Mouse (Mus musculus) regulatory T cell (primary cell): ENCODE results near the gene Tmem220.
"Not testable (repeated sequence)": the region's sequence is repeated elsewhere in the genome, so short reads cannot be mapped to it uniquely, and the experiment has no call there.

Experiments used
- in situ Hi-C: fragments of 300-600 bp; cut with MboI, MseI; formaldehyde crosslinking; loops from one replicate; pipeline ENCODE4 v1.15.1; 2025; ENCODE audit warnings: high pct_unique_total_duplicates

Gene Tmem220

DNA sequence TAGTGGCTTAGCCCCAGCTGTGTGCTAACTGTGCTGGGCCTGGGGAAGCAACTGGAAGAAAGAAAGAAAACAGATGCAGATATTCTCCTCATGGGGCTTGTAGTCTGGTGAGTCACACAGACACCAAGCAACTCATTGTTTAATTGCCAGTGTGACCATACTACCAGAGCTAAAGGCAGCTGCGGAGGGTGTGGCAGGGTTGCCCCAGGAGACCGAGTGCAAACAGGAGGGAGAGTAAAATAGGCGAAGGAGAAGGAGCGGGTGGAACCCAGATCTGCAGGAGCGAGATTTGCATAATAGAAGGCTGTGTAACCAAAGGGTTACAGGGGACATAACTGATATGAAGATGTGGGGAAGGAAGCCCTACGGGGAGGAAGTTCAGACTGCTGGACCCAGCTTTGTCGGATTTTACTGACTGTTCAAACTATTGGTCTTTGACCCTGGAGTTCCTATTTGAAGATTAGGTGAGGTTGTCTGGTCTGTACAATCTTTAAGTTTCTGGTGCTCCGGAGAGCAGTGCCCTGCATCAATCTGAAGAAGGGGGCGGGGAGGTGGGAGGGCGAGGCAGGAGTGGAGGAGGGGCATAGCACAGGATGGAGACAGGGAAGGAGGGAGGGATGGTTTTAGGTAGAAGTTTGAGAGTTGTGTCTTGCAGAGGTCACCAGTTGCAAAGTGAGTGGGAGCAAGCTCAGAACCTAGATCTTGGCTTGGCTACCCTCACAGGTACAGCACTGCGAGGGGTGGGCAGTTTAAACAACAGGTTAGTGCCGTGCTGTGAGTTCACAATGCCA is 7.0 kb upstream of the Tmem220 start:
- in situ Hi-C loops: loop anchor here (10.0 kb wide), 1 partner anchor 113 kb away; no protein-coding TSS in a partner anchor

- in situ Hi-C loops: loop anchor here (10.0 kb wide), 1 partner anchor 115 kb away; no protein-coding TSS in a partner anchor
Measured at GRCm38 (mm10) chr11:67019711-67020475, 5.1 kb upstream of the Tmem220 start.

DNA sequence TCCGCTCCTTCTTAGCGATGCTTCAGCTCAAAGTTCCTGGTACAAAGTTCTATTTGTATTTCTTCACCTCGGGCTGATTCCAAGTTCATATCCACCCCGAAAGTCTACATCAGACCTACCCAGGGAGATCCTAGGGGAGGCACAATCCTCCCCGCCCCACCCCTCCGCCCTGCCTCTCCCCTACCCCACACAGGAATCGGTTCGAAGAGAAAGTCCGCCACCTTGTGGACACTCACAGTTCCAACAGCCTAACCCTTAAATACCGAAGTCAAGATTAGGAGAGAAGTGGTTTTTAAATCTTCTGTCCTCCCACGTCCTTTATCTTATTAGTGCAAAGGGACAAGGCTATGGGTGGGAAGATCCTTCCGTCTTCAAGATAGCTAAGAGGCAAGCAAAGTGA is 4.0 kb upstream of the Tmem220 start:
- in situ Hi-C loops: no loop called here

GRCm38 (mm10) chr11:67022354-67023115 is 2.4 kb upstream of the Tmem220 start:
- in situ Hi-C loops: no loop called here

- in situ Hi-C loops: not testable (repeated sequence)
Measured at GRCm38 (mm10) chr11:67023191-67023590, 1.8 kb upstream of the Tmem220 start.

DNA sequence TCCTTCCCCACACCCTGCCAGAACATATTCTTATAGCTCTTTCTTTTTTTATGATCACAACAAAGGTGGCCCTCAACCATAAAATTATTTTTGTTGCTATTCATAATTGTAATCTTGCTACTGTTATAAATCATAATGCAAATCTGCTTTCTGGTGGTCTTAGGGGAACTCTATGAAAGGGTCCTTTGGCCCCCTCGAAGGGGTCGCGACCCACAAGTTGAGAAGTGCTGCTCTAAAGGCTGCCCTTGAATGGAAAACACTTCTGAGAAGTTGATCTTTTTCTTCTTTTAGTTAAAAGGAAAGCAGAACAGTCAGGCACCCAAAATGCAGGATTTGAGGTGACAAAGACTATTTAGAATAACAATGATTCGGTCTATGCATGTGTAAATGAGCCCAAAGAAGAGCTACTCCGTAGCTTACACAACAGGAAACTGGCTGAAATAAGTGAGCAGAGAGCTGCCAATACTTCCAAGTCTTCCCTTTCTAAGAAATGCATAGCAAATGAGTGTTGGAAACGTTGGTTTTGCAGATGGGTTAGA is 1.1 kb upstream of the Tmem220 start:
- in situ Hi-C loops: no loop called here

DNA sequence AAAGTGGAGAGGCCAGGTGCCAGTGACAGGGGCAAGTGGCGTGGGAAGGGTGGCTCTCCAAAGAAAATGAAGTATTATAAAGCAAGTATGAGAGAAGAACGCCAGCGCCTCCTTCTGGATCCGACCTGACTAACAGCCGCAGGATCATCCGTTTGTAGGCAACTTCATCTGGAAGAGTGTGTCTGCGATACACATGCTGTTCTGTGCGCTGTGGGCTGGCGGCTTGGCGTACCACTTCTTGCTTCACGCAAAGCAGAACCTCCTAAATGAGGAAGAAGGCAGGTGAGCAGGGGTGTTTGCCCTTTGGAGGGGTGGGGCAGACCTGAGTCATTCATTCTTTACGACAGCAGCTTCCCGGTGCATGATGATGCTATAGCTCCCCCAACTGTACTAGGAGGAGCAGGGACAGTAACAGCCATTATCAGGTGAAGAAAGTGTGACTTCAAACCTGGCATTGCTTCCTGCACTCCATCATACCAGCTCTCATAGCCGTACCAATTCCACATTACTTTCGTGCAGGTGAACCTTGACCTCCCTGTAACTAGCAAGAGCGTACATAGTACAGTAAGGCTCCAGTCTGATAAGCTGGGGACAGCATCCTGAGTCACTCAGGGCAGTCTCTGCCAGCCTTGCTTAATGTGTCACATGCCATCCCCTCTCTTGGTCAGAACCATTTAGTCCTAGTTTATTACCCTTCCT is 6.1 kb downstream of the Tmem220 start:
- in situ Hi-C loops: loop anchor here (25.0 kb wide), 1 partner anchor 1219 kb away; the partner anchor contains the start of gene Zkscan6

DNA sequence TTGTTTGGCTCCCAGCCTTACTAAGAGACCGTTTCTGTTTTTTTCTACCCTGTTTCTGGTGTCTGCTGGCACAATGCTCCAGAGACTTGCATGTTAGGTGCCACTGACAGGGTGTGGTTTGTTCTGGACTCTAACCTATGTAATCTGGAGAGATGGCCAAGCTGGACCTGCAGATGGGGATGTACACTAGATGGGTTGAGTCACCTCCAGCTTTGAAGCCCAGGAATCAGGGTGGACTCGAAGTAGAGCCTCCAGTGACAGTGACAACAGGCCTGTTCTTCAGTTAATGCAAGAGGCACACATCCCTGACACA is 6.6 kb downstream of the Tmem220 start:
- in situ Hi-C loops: loop anchor here (25.0 kb wide), 1 partner anchor 1219 kb away; the partner anchor contains the start of gene Zkscan6

DNA sequence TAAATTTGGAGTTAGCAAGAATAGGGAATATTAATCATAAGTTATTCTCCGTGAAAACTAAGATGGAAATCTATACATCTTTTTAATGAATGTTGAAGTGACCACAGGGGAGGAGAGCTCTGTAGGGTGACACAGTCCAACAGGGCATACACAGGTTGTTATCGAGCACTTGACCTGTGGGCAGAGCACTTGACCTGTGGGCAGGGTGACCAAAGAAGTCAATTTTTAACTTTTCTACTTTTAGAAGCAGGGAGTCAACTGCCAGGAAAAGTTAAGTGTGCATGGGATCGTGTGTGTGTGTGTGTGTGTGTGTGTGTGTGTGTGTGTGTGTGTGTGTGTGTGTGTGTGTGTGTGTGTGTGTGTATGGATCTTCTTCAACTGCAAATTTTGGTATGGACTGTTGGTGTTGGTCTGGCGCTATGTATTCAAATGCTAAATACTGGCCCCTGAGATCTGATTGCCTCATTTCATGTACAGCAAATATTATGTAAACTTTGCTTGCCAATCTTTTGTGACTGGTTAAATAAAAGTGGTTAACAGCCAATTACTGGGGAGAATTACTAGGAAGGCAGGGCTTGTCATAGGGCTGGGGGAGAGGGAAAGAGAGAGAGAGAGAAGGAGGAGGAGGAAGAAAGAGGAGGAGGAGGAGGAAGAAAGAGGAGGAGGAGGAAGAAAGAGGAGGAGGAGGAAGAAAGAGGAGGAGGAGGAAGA is 10.0 kb downstream of the Tmem220 start:
- in situ Hi-C loops: loop anchor here (25.0 kb wide), 1 partner anchor 1223 kb away; the partner anchor contains the start of gene Zkscan6

GRCm38 (mm10) chr11:67036229-67036628 is 11.3 kb downstream of the Tmem220 start:
- in situ Hi-C loops: loop anchor here (25.0 kb wide), 1 partner anchor 1224 kb away; the partner anchor contains the start of gene Zkscan6

DNA sequence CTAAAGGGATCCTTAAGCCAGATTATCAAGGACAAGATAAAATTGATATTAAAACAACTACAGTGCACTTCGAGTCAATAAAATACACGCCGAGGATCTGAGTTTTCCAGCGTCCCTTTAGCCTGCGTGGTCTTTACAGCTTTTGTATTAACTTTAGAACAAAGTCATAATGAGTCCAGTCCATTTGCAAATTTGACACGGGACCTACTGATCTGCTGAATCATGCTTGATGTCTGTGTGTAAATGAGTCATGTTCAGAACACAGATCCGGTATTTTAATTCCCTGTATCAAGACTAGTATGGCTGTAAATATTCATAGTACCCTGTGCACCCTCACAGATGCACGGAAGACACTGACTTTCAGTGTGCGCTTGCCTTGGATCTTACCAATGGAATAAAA is 11.9 kb downstream of the Tmem220 start:
- in situ Hi-C loops: loop anchor here (25.0 kb wide), 1 partner anchor 1225 kb away; the partner anchor contains the start of gene Zkscan6

DNA sequence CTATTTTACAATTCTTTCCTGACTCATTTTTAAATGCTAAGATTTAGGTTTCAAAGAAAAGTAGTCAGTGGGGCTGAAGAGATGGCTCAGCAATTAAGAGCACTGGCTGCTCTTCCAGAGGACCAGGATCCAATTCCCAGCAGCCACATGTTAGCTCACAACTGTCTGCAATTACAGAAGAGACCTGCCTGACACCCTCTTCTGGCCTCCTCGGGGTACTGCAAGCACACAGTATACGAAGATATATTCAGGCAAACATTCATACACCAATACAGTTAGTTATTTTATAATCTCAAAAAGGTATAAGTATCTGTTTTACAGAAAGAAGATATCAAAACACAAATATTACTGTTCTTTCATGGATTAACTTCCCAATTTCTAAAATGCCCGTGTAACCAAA is 14.8 kb downstream of the Tmem220 start:
- in situ Hi-C loops: loop anchor here (25.0 kb wide), 1 partner anchor 1227 kb away; the partner anchor contains the start of gene Zkscan6

- in situ Hi-C loops: loop anchor here (25.0 kb wide), 1 partner anchor 1228 kb away; the partner anchor contains the start of gene Zkscan6
Measured at GRCm38 (mm10) chr11:67040483-67040882, 15.5 kb downstream of the Tmem220 start.

DNA sequence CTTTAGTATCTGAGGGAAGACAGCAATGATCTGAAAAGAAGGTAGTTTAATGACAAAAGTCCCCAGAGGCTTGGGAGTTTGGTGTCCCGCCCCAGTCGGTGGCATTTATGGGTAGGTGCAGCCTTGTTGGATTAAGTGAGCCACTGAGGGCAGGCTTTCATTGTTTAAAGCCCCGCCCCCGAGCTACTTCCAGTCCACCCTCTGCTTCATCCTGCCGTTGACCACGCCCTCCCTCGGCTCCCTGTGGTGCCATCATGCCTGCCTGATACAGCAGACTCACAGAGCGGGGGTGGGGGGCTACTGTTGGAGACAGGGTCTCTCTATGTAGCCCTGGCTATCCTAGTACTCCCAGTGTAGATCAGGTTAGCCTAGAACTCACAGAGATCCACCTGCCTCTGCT is 18.1 kb downstream of the Tmem220 start:
- in situ Hi-C loops: loop anchor here (25.0 kb wide), 1 partner anchor 1231 kb away; the partner anchor contains the start of gene Zkscan6

GRCm38 (mm10) chr11:67044959-67045358 is 20.0 kb downstream of the Tmem220 start:
- in situ Hi-C loops: loop anchor here (25.0 kb wide), 1 partner anchor 1233 kb away; the partner anchor contains the start of gene Zkscan6

GRCm38 (mm10) chr11:67047199-67047598 is 22.2 kb downstream of the Tmem220 start:
- in situ Hi-C loops: loop anchor here (25.0 kb wide), 1 partner anchor 1235 kb away; the partner anchor contains the start of gene Zkscan6

DNA sequence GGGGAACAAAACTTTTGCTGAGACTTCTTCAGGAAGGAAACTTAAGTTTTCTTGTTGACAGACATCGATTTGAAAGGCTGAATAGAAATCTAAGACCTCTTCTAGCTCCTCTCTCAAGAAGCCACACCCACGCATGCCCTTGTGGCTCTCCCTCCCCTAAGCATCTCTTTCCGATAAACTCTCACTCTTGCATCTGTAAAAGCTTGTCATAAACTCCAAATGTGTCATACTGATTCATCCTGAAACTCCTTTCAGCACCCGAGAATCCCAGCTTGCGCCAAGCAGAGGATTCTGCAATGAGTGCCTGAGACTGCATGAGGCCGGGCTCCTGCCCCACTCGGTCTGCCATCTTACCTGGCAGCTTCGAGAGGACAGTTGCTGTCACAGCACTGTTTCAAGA is 23.5 kb downstream of the Tmem220 start:
- in situ Hi-C loops: loop anchor here (25.0 kb wide), 1 partner anchor 1236 kb away; the partner anchor contains the start of gene Zkscan6

DNA sequence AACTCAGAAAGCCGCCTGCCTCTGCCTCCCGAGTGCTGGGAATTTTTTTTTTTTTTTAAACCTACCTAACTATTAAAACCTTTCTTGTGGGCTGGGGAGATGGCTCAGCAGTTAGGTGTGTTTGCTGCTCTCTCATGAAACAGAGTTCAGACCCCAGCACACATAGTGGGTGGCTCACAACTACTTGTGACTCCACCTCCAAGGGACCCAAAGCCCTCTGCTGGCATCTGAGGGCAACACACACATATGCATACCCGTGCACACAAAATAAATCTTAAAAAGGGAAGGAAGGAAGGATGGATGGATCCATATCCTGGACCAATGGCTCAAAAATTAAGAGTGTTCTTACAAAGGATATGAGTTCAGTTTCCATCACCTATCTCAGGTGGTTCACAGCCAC is 24.3 kb downstream of the Tmem220 start:
- in situ Hi-C loops: loop anchor here (25.0 kb wide), 1 partner anchor 1237 kb away; the partner anchor contains the start of gene Zkscan6

DNA sequence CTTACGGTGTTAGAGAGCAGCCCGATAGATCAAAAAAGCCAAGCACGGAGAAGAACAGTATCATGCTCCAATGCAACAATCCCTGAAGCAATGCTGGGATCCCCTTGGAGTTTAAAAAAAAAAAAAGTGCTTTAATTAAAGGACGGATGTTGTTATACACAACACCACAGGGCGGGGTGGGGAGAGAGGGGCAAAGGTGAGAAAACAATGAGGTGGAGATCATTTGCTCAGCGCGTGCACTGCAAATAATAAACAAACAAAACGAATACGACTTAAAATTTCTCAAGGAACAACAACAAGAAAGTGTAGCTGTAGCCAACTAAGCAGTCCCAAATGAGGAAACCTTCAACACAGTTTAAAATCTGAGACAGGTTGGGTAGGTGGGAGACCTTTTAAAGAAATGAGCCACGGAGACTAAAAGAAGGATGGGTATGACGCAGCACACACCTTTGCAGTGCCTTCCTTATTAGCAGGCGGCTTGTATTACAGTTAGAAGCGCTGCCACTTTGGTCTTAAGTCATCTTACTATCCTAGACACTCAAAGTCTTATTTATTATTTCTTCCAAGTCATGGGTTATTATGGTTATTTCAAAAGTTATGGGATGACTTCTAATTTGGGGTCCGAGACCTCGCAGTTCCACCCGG is 26.8 kb downstream of the Tmem220 start:
- in situ Hi-C loops: no loop called here
